Mouse (Mus musculus) neural tube, embryonic 11.5 days (tissue): ENCODE measurements around the gene Gdf9. TPM values are rescaled to one million over a fixed set of nuclear protein-coding genes. Genes with fewer than 3 reads are reported as not detected.

Experiments
- ATAC-seq: fragments of 200-750 bp; cut with Nextera tagmentation; 2 replicates; pipeline ENCODE4 v1.8.0; 2017; ENCODE audit warnings: moderate number of reproducible peaks, mild to moderate bottlenecking, moderate TSS enrichment, moderate library complexity; ENCODE audit not compliant: insufficient read depth, low FRiP score, low TSS enrichment
- DNase-seq: peaks from one replicate; pipeline ENCODE4 v3.0.0-alpha.2; 2015; ENCODE audit warnings: low spot score
- H3K27ac ChIP-seq: fragments of 300-500 bp; sonication (generic); 2 replicates; pipeline ENCODE4 v1.5.1; 2014; ENCODE audit warnings: low read depth, mild to moderate bottlenecking, low read length
- H3K27me3 ChIP-seq: fragments of 300-500 bp; sonication (generic); 2 replicates; pipeline ENCODE4 v1.6.1; 2014; ENCODE audit warnings: mild to moderate bottlenecking, low read length, mixed read lengths; ENCODE audit not compliant: control insufficient read depth, insufficient read depth
- H3K36me3 ChIP-seq: fragments of 300-500 bp; sonication (generic); 2 replicates; pipeline ENCODE4 v1.6.1; 2014; ENCODE audit warnings: mild to moderate bottlenecking, low read length, moderate library complexity, mixed read lengths; ENCODE audit not compliant: control insufficient read depth, insufficient read depth
- H3K4me1 ChIP-seq: fragments of 300-500 bp; sonication (generic); 2 replicates; pipeline ENCODE4 v1.6.1; 2014; ENCODE audit warnings: low read length, mixed read lengths; ENCODE audit not compliant: control insufficient read depth, insufficient read depth
- H3K4me2 ChIP-seq: fragments of 300-500 bp; sonication (generic); 2 replicates; pipeline ENCODE4 v1.6.1; 2014; ENCODE audit warnings: low read depth, mild to moderate bottlenecking, moderate library complexity
- H3K4me3 ChIP-seq: fragments of 300-500 bp; sonication (generic); 2 replicates; pipeline ENCODE4 v1.5.1; 2014; ENCODE audit warnings: low read depth, low read length
- H3K9ac ChIP-seq: fragments of 300-500 bp; sonication (generic); 2 replicates; pipeline ENCODE4 v1.6.1; 2014; ENCODE audit warnings: mild to moderate bottlenecking, low read length
- H3K9me3 ChIP-seq: fragments of 300-500 bp; sonication (generic); 2 replicates; pipeline ENCODE4 v1.6.1; 2016; ENCODE audit warnings: low read length; ENCODE audit not compliant: control insufficient read depth
- WGBS: fragments of 180-500 bp; shearing (Covaris S2); extraction: QIAGEN DNeasy Blood & Tissue Kit; methylation state at CpG from one replicate; pipeline ENCODE4 v1.1.7; 2014; 5-methylcytosine and 5-hydroxymethylcytosine counted together
- polyA plus RNA-seq: library from polyadenylated mRNA; unstranded; fragments of >200 nt; fragmentation: Nextera tagmentation; extraction: Ambion mirVana; gene quantifications from 2 replicates; pipeline ENCODE4 v1.2.1, GENCODE M21; 2014

Gdf9 gene
- polyA plus RNA-seq, 1 experiment from 2014 or later = 2.7 TPM

DNA sequence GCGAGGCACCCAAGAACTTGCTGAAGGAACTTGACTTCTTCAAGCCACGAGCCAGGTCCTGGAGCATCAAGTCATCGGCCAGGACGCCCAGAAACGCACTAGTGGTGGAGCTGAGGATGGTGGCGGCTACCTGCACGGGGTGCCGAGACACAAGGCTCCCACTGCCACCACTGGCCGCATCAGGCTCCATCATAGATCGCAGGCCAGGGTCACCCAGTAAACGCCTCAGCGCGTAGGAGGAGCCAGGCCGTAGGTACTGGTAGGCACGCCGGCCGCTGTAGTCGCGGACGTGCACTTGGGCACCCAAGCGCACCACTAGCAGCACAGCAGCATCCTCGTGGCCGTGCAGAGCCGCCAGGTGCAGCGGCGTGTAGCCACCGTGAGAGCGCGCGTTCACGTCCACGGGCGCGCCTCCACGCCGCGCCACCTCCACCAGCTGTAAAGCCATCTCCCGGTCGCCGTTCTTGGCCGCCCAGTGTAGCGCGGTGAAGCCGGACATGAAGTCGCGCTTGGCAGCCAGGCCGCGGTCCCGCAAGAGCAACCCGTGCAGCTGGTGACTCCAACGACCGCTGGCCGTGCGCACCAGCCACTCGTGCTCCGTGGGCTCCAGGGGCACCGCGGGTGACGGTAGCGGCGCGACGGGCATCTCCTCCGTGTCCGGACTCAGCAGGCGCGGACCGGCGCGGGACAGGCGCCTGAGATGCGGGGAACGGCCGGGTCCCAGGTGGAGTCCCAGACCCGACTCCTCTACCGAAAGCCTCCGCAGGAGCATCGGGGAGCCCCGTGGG lies 47.8 kb downstream of the Gdf9 start:
- H3K36me3 ChIP-seq = no peaks in the 10 kb centered on the region
- no peaks in the 10 kb centered on the region for H3K9me3 ChIP-seq
- ATAC-seq (no peak), DNase-seq (peak; percentile 43)
- WGBS = 5% methylated on average over 69 of the region's 79 CpGs
- H3K4me2 ChIP-seq = peak overlapping the region; percentile 44
- peak overlapping the region; percentile 32; the same call in 1 of the 2 replicates for H3K9ac ChIP-seq
- H3K27ac ChIP-seq = no peak overlapping the region
- H3K4me1 ChIP-seq = peaks cover 4% of the 10 kb centered on the region
- H3K4me3 ChIP-seq = peak overlapping the region; percentile 35
- peaks cover 51% of the 10 kb centered on the region for H3K27me3 ChIP-seq

DNA sequence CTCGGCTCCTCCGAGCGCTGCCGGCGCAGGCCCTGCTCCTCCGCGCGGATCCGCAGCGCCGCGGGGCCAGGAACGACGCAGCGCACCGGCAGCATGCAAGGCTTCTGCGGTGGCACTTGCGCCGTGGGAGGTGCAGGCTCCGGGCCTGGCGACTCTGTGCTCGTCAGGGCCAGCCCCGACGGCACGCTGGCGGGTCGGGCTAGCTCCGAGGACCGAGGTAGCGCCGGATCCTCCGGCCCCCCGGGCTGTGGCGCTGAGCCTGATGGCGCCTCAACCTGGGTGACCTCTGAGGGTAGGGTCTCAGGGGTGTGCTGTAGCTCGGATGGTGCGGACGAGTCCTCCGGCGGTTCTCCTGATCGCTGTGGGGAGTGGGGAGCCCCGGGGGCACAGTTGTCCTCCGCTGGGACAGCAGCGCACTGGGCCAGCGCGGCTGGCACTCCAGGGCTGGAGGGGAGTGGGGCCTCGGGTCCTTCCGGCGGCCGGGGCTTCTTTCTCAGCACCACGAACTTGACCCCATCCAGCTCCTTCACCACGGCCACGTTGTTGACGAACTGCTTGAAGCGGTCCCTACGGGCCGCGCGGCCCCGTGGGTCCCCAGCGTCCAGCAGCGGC lies 48.5 kb downstream of the Gdf9 start:
- WGBS = 1% methylated on average over 62 of the region's 62 CpGs
- no peak overlapping the region for H3K27ac ChIP-seq
- no peaks in the 10 kb centered on the region for H3K9me3 ChIP-seq
- no peaks in the 10 kb centered on the region for H3K36me3 ChIP-seq
- DNase-seq (peak; percentile 43), ATAC-seq (no peak)
- H3K4me1 ChIP-seq = peaks cover 4% of the 10 kb centered on the region
- peak overlapping the region; percentile 44 for H3K4me2 ChIP-seq
- peak overlapping the region; percentile 32; the same call in 1 of the 2 replicates for H3K9ac ChIP-seq
- peaks cover 48% of the 10 kb centered on the region for H3K27me3 ChIP-seq
- peak overlapping the region; percentile 35 for H3K4me3 ChIP-seq

DNA sequence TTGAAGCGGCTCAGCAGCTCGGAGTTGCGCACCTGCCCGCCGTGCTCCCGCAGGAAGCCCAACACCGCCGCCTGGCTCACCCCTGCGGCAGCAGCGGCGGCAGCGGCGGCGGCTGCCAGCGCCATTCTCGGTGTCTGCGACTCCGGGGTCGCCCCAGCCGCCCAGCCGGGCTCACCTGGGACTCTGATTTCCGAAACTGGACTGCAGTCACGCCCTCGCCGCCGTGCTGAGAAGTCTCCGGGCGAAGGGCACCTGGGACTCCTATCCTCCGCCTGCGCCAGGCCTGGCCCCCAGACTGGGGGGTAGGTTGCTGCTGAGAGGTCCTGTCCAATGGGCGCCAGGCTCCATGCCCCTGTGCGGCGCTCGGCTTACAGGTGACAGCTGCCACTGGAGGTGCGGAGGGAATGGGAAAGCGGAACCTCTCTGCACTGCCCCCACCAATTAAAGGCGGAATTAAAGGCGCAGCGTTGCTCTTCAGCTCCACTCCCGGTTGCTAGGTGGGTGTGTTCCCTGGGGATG lies 49.0 kb downstream of the Gdf9 start, which contains the start of the genes Gm9945 and Sowaha:
Gm9945 (plus strand) TSS at position 384 of the 519 bp plus-strand sequence.
Sowaha (minus strand) TSS at position 492 of the 519 bp plus-strand sequence.
- Histone ChIP-seq H3K27ac (no peak within 1 kb of the TSS), H3K9me3 (no peaks in the 10 kb centered on the region), H3K4me1 (peaks cover 4% of the 10 kb centered on the region), H3K36me3 (no peaks in the 10 kb centered on the region), H3K4me2 (peak within 1 kb of the TSS; percentile 44), H3K27me3 (peaks cover 48% of the 10 kb centered on the region), H3K4me3 (peak within 1 kb of the TSS; percentile 35), H3K9ac (peak within 1 kb of the TSS; percentile 32; the same call in 1 of the 2 replicates)
- ATAC-seq (no peak; the same call in 1 of the 2 replicates), DNase-seq (peak; percentile 41)
- 3% methylated on average over 40 of the region's 40 CpGs for WGBS

DNA sequence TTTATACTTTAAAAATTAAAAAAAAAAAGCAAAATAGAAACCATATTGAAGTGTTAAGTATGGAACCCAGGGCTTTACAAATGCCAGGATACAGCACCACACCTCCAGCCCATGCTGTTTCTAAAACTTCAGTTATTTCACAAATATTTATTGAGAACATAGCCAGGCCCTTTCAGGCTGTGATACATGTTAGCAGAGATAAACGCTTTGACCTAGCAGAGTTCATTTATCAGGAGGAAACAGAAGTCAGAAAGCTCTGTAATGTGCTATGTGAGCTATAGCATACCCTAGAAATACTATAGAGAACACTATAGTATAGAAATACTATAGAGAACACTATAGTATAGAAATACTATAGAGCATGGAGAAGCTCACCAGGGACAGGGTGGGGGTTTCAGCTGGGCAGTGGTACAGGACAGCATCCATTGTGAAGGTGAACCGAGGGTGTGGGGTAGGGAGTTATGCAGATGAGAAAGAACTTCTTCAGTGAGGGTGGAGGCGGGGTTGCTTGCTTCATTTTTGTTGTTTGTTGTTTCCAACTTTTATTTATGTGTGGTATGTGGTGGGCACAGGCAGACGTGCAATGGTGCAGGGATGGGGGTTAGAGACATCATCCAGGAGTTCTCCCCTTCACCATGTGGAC lies 50.4 kb downstream of the Gdf9 start:
- ATAC-seq (no peak), DNase-seq (no peak)
- H3K36me3 ChIP-seq = no peaks in the 10 kb centered on the region
- no peak overlapping the region for H3K4me2 ChIP-seq
- no peak overlapping the region for H3K4me3 ChIP-seq
- no peak overlapping the region for H3K9ac ChIP-seq
- no peaks in the 10 kb centered on the region for H3K9me3 ChIP-seq
- H3K4me1 ChIP-seq = peaks cover 4% of the 10 kb centered on the region
- H3K27ac ChIP-seq = no peak overlapping the region
- 65% methylated on average over 4 of the region's 4 CpGs for WGBS
- peaks cover 47% of the 10 kb centered on the region for H3K27me3 ChIP-seq

DNA sequence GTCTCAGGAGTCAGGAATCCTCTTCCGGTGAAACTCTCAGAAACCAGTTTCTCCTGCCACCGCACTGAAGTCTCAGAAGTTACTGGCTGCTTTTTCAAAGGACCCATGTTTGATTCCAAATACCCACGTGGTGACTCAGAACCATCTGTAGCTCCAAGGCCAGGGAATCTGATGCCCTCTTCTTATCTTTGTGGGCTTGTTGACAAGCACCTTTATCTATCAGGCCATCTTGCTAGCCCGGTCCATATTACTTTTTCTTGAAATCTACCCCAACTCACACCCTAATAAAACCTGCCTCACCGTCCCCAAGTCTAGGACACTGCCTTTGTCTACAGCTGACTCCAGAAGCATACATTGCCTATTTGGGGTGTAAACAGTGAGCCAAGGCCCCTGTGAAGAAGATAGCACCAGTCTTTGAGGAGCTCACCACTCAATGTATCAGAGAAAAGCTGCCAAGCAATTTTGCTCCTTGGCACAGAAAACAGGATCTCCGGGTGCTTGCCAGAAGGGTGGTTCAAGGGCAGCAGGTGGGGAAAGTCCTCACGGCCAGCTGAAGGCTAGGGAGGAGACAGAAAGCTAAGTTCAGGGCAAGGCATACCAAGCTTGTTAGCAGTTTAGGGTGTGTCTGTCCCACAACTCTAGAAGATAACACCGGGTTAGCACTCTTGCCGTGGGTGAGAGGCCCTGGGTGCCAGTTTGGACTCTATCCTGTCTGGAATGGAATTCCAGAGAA lies 52.5 kb downstream of the Gdf9 start:
- Histone ChIP-seq H3K4me3 (no peak overlapping the region), H3K9me3 (no peaks in the 10 kb centered on the region), H3K9ac (no peak overlapping the region), H3K27me3 (peaks cover 52% of the 10 kb centered on the region), H3K4me1 (peaks cover 4% of the 10 kb centered on the region), H3K36me3 (no peaks in the 10 kb centered on the region), H3K4me2 (no peak overlapping the region), H3K27ac (no peak overlapping the region)
- DNase-seq = no peak
- no peak for ATAC-seq
- 77% methylated on average over 9 of the region's 9 CpGs for WGBS

DNA sequence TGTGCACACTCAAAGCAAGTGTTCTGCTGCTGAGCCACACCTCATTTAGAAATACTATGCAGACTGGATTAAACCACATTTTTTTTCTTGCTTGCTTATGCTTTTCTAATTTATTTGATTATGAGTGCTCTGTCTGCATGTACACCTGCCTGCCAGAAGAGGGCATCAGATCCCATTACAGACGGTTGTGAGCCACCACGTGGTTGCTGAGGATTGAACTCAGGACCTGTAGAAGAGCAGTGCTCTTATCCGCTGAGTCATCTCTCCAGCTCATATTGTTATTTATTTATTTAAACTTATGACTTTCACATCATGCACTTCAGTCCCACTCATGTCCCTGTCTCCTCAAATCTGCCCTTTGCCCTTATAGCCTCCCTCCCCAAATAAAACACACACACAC lies 54.9 kb downstream of the Gdf9 start:
- ATAC-seq (no peak), DNase-seq (no peak)
- H3K36me3 ChIP-seq = no peaks in the 10 kb centered on the region
- no peak overlapping the region for H3K4me2 ChIP-seq
- H3K4me3 ChIP-seq = no peak overlapping the region
- peaks cover 29% of the 10 kb centered on the region for H3K27me3 ChIP-seq
- WGBS = 43% methylated on average over 3 of the region's 3 CpGs
- H3K27ac ChIP-seq = no peak overlapping the region
- H3K9ac ChIP-seq = no peak overlapping the region
- H3K9me3 ChIP-seq = no peaks in the 10 kb centered on the region
- no peaks in the 10 kb centered on the region; the same call in 1 of the 2 replicates for H3K4me1 ChIP-seq

DNA sequence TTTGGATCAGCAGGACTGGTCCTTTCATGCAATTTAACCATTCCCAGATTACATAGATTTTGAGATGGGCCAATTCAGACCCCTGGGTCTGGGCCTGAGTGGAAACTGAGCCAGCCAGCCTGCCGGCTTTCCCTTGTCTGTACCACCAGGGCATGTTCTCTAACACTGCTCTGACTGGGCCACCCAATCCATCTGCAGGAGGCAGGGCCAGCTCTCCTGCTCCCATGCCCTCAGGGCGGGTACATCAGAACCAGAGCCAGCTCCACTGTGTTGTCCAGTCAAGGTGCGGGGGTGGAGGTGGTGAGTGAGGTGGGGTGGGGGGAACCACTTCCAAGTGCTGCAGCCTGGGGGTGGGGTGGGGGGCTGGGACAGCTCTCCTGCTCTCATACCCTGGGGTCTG lies 55.5 kb downstream of the Gdf9 start:
- Histone ChIP-seq H3K4me1 (no peaks in the 10 kb centered on the region; the same call in 1 of the 2 replicates), H3K4me2 (no peak overlapping the region), H3K36me3 (no peaks in the 10 kb centered on the region), H3K9me3 (no peaks in the 10 kb centered on the region), H3K9ac (no peak overlapping the region), H3K27ac (no peak overlapping the region), H3K4me3 (no peak overlapping the region), H3K27me3 (peaks cover 24% of the 10 kb centered on the region)
- no peak for ATAC-seq
- WGBS = 76% methylated on average over 3 of the region's 3 CpGs
- DNase-seq = no peak
